Mouse (Mus musculus) layer of hippocampus, adult 18-20 months (tissue): ENCODE measurements around the gene 4930447C04Rik. TPM values are rescaled to one million over a fixed set of nuclear protein-coding genes. Genes with fewer than 3 reads are reported as not detected.

ENCODE experiments used
- DNase-seq, 2 experiments: peaks; one replicate each; pipeline ENCODE4 v3.0.0; 2022; ENCODE audit warnings: low spot score in 2 of 2
- long read RNA-seq: library from polyadenylated mRNA; stranded (forward); transcript quantifications from one replicate; pipeline ENCODE4 v2.0.0, GENCODE M21; 2021
- total RNA-seq, 2 experiments: library from RNA; stranded (reverse); gene quantifications; 2 replicates each; pipeline ENCODE4 v1.2.3; 2021

Gene 4930447C04Rik
- 1 to 10 TPM; 4.0 to 5.9 TPM for total RNA-seq
- long read RNA-seq, partial matches to known transcripts: 0 of 2 reads
- long read RNA-seq, other reads (novel, unspliced or antisense): 2 of 2 reads

DNA sequence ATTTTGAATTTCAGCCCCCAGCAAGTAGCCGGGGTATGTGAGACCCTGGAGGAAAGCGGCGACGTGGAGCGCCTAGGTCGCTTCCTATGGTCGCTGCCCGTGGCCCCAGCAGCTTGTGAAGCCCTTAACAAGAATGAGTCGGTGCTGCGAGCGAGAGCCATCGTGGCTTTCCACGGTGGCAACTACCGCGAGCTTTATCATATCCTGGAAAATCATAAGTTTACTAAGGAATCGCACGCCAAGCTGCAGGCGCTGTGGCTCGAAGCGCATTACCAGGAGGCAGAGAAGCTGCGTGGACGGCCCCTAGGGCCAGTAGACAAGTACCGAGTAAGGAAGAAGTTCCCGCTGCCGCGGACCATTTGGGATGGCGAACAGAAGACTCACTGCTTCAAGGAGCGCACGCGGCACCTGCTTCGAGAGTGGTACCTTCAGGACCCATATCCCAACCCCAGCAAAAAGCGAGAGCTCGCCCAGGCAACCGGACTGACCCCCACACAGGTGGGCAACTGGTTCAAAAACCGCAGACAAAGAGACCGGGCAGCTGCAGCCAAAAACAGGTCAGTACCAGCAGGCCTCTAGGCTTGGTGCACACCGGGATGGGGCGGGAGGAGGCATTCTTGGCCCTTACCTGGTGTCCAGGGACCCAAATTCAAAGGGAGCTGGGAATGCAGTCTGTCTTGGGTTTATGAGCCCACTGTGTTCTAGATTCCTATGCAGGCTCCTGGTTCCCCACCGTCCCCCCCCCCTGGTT is at the start of gene 4930447C04Rik:
Gene 4930447C04Rik, minus strand, starts transcription at position 704 of the 751 bp plus-strand sequence.
- DNase-seq: no peak

- DNase-seq: no peak
Observed at GRCm38 (mm10) chr12:72983071-72983857, 42.7 kb upstream of the 4930447C04Rik start.

GRCm38 (mm10) chr12:72982616-72983015 is 42.0 kb upstream of the 4930447C04Rik start:
- DNase-seq: no peak

GRCm38 (mm10) chr12:72979236-72979635 is 38.7 kb upstream of the 4930447C04Rik start:
- no peak for DNase-seq

- no peak for DNase-seq
Observed at GRCm38 (mm10) chr12:72977851-72978250, 37.3 kb upstream of the 4930447C04Rik start.

DNA sequence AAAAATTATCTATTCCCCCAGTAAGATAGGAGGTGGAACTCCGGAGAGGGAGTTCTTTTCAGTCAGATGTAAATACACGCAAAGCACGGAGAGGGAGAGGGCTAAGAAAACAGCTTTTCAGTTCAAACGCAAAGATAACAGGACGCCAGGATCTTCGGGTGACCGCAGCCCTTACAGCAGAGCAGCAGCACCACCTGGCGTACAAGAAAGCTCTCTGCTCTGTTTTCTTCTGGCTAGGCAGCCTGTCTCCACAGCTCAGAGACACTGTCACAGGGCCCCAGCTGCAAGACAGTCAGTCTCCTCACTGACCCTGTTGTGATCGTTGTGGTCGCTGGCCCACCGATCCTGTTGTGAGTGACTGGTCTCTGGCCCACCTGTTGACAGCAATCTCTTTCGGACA is 36.1 kb upstream of the 4930447C04Rik start:
- peak; percentile 30 to 67 for DNase-seq

- DNase-seq: no peak
Observed at GRCm38 (mm10) chr12:72976172-72976571, 35.6 kb upstream of the 4930447C04Rik start.

GRCm38 (mm10) chr12:72973161-72973560 is 32.6 kb upstream of the 4930447C04Rik start:
- peak; percentile 24 to 73 for DNase-seq

GRCm38 (mm10) chr12:72970620-72971019 is 30.0 kb upstream of the 4930447C04Rik start:
- no peak for DNase-seq

- DNase-seq: no peak
Observed at GRCm38 (mm10) chr12:72967541-72967940, 27.0 kb upstream of the 4930447C04Rik start.

- DNase-seq: no peak
Observed at GRCm38 (mm10) chr12:72962761-72963160, 22.2 kb upstream of the 4930447C04Rik start.

- DNase-seq: no peak
Observed at GRCm38 (mm10) chr12:72958446-72958845, 17.9 kb upstream of the 4930447C04Rik start.

DNA sequence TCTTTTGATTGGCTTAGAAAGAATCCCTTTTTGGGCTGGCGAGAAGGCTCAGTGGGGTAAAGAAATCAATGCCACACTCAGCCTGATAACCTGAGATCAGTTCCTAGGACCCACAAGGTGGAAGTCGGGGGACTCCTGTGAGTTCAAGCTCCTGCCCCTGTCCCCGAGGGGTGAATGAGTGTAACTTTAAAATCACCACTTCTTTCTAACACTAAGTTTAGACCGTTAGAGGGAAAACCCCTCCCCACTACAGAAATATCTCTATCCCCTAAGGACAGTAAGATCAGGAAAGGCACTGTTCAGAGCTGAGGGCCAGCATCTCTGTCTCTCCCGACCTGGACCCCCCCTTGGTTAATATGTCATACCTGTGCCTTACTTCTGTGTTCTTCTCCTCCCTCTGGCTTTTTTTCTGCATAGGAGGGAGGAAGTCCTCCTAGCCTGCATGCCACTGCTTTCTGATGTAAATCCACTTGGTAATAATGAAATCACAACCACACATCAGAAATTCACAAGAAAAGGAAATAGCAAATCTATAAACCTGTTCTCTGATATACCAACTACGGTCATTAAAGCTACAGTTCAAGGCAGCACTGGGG is 17.4 kb upstream of the 4930447C04Rik start:
- DNase-seq: no peak

DNA sequence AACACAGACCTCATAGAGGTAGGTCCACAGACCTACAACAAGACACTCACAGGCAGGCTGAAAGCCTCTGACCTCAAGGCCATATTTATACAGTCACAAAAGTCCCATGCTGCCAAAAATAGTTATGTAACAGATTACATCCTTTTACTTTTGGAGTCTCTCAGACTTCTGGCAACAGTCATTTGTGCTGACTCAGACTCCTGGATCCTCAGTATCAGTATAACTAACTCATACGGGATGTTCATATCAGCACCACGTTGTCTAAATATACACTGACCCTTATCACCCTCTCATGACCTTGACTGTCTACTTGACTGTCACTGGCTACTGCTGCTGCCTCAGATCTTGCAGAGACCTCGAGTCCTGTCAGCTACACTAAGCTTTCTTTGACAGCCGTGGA is 14.3 kb upstream of the 4930447C04Rik start:
- DNase-seq: no peak

DNA sequence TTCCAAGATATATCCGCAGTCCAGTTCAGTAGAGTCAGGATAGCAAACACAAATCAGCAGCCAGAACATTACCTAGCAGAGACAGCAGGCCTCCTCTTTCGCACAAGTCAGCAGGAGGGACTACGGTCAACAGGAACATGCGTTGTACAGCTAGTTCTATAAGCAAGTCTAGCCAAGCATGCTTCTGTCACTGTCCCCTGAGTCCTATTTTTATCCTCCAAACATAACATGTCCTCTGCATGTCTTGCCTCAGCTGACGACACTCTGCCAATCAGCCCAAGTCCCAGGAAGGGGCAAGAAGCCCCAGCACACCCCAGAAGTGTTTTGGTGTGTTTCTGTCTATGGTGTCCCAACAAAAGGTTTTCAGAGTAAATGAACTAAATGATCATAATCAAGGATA is 13.3 kb upstream of the 4930447C04Rik start:
- no peak for DNase-seq

GRCm38 (mm10) chr12:72953089-72953488 is 12.5 kb upstream of the 4930447C04Rik start:
- DNase-seq: no peak

- no peak for DNase-seq
Observed at GRCm38 (mm10) chr12:72947335-72947734, 6.8 kb upstream of the 4930447C04Rik start.

- DNase-seq: no peak
Observed at GRCm38 (mm10) chr12:72946805-72947204, 6.2 kb upstream of the 4930447C04Rik start.

- DNase-seq: no peak
Observed at GRCm38 (mm10) chr12:72946064-72946395, 5.5 kb upstream of the 4930447C04Rik start.

GRCm38 (mm10) chr12:72945301-72946063 is 4.9 kb upstream of the 4930447C04Rik start:
- DNase-seq: no peak
